Mouse (Mus musculus) heart, embryonic 16.5 days (tissue): ENCODE measurements around the gene Gm48552. TPM values are rescaled to one million over a fixed set of nuclear protein-coding genes. Genes with fewer than 3 reads are reported as not detected.

Experiments used
- ATAC-seq: fragments of 200-750 bp; cut with Nextera tagmentation; replicated peaks from 2 replicates; pipeline ENCODE4 v1.8.0; 2017; ENCODE audit warnings: moderate number of reproducible peaks; ENCODE audit not compliant: insufficient read depth, low FRiP score; ENCODE audit errors: extremely low read depth
- H3K27ac ChIP-seq: fragments of 300-500 bp; sonication (generic); 2 replicates; pipeline ENCODE4 v1.5.1; 2014; ENCODE audit warnings: mild to moderate bottlenecking, low read length, control low read depth, moderate library complexity
- H3K27me3 ChIP-seq: fragments of 300-500 bp; sonication (generic); 2 replicates; pipeline ENCODE4 v1.6.1; 2014; ENCODE audit warnings: low read length, mixed read lengths; ENCODE audit not compliant: control insufficient read depth, insufficient read depth
- H3K36me3 ChIP-seq: fragments of 300-500 bp; sonication (generic); 2 replicates; pipeline ENCODE4 v1.6.1; 2014; ENCODE audit not compliant: control insufficient read depth, insufficient read depth
- H3K4me1 ChIP-seq: fragments of 300-500 bp; sonication (generic); 2 replicates; pipeline ENCODE4 v1.6.1; 2014; ENCODE audit warnings: low read length, mixed read lengths; ENCODE audit not compliant: control insufficient read depth, insufficient read depth
- H3K4me2 ChIP-seq: fragments of 300-500 bp; sonication (generic); 2 replicates; pipeline ENCODE4 v1.6.1; 2014; ENCODE audit warnings: low read depth, mild to moderate bottlenecking, control low read depth, low read length
- H3K4me3 ChIP-seq: fragments of 300-500 bp; sonication (generic); 2 replicates; pipeline ENCODE4 v1.5.1; 2014; ENCODE audit warnings: mild to moderate bottlenecking, control low read depth, low read length
- H3K9ac ChIP-seq: fragments of 300-500 bp; sonication (generic); 2 replicates; pipeline ENCODE4 v1.6.1; 2014; ENCODE audit warnings: low read length, control low read depth
- H3K9me3 ChIP-seq: fragments of 300-500 bp; sonication (generic); replicated peaks from 2 replicates; pipeline ENCODE4 v1.6.1; 2016; ENCODE audit warnings: low read length; ENCODE audit not compliant: control insufficient read depth
- WGBS: fragments of 180-500 bp; shearing (Covaris S2); extraction: QIAGEN DNeasy Blood & Tissue Kit; methylation state at CpG from one replicate; pipeline ENCODE4 v1.1.7; 2014; 5-methylcytosine and 5-hydroxymethylcytosine counted together
- polyA plus RNA-seq: library from polyadenylated mRNA; unstranded; fragments of >200 nt; fragmentation: Nextera tagmentation; extraction: Ambion mirVana; gene quantifications from 2 replicates; pipeline ENCODE4 v1.2.1, GENCODE M21; 2015

Gm48552 gene
- polyA plus RNA-seq, 1 experiment from 2014 or later: 0.83 TPM

- Histone ChIP-seq H3K9me3 (no peaks in the 10 kb centered on the region), H3K36me3 (peaks cover 12% of the 10 kb centered on the region; the same call in 1 of the 2 replicates), H3K4me1 (peaks cover 36% of the 10 kb centered on the region), H3K4me2 (peak overlapping the region; percentile 83), H3K27ac (peak overlapping the region; percentile 46), H3K27me3 (no peaks in the 10 kb centered on the region), H3K4me3 (peak overlapping the region; percentile 63), H3K9ac (peak overlapping the region; percentile 79)
- no peak for ATAC-seq
- WGBS: 59% methylated on average over 1 of the region's 1 CpGs
These were observed 30.0 kb upstream of the Gm48552 start for GRCm38 (mm10) chr10:81358841-81359240.

- no peak for ATAC-seq
- 0 out of 2 replicates have a peak overlapping the region, but pooled peaks have one; percentile 10 for H3K9ac ChIP-seq
- peak overlapping the region; percentile 38 for H3K27ac ChIP-seq
- peaks cover 54% of the 10 kb centered on the region for H3K4me1 ChIP-seq
- H3K36me3 ChIP-seq: peaks cover 12% of the 10 kb centered on the region; the same call in 1 of the 2 replicates
- WGBS: 54% methylated on average over 8 of the region's 8 CpGs
- no peaks in the 10 kb centered on the region for H3K9me3 ChIP-seq
- no peaks in the 10 kb centered on the region for H3K27me3 ChIP-seq
- H3K4me3 ChIP-seq: no peak overlapping the region
- H3K4me2 ChIP-seq: peak overlapping the region; percentile 17; the same call in 1 of the 2 replicates
These were observed 28.1 kb upstream of the Gm48552 start for GRCm38 (mm10) chr10:81360721-81361120.

- WGBS: 46% methylated on average over 12 of the region's 12 CpGs
- H3K27me3 ChIP-seq: no peaks in the 10 kb centered on the region
- H3K36me3 ChIP-seq: peaks cover 20% of the 10 kb centered on the region
- no peaks in the 10 kb centered on the region for H3K9me3 ChIP-seq
- peak overlapping the region; percentile 70 for H3K9ac ChIP-seq
- H3K4me3 ChIP-seq: peak overlapping the region; percentile 26
- H3K4me1 ChIP-seq: peaks cover 50% of the 10 kb centered on the region
- peak; percentile 18; the same call in 1 of the 2 replicates for ATAC-seq
- H3K4me2 ChIP-seq: peak overlapping the region; percentile 68
- H3K27ac ChIP-seq: peak overlapping the region; percentile 95
These were observed 26.4 kb upstream of the Gm48552 start for GRCm38 (mm10) chr10:81362336-81362949.

- Histone ChIP-seq H3K4me1 (peaks cover 42% of the 10 kb centered on the region), H3K9me3 (no peaks in the 10 kb centered on the region), H3K4me2 (peak overlapping the region; percentile 68), H3K4me3 (peak overlapping the region; percentile 46), H3K27me3 (no peaks in the 10 kb centered on the region), H3K36me3 (peaks cover 31% of the 10 kb centered on the region), H3K9ac (peak overlapping the region; percentile 70), H3K27ac (peak overlapping the region; percentile 95)
- 12% methylated on average over 53 of the region's 54 CpGs for WGBS
- ATAC-seq: peak; percentile 76
These were observed 25.1 kb upstream of the Gm48552 start for GRCm38 (mm10) chr10:81363436-81364346.

GRCm38 (mm10) chr10:81364666-81365065, 24.1 kb upstream of the Gm48552 start:
- Histone ChIP-seq H3K4me1 (peaks cover 37% of the 10 kb centered on the region), H3K9ac (peak overlapping the region; percentile 70), H3K27me3 (no peaks in the 10 kb centered on the region), H3K36me3 (peaks cover 40% of the 10 kb centered on the region), H3K4me2 (peak overlapping the region; percentile 68), H3K9me3 (no peaks in the 10 kb centered on the region), H3K27ac (0 out of 2 replicates have a peak overlapping the region, but pooled peaks have one; percentile 4), H3K4me3 (peak overlapping the region; percentile 46)
- WGBS: 17% methylated on average over 28 of the region's 28 CpGs
- no peak for ATAC-seq

GRCm38 (mm10) chr10:81365073-81365472, 23.7 kb upstream of the Gm48552 start:
- peaks cover 37% of the 10 kb centered on the region for H3K4me1 ChIP-seq
- H3K9me3 ChIP-seq: no peaks in the 10 kb centered on the region
- 38% methylated on average over 4 of the region's 4 CpGs for WGBS
- no peak overlapping the region for H3K27ac ChIP-seq
- 0 out of 2 replicates have a peak, but pooled peaks have one; percentile 8 for ATAC-seq
- H3K9ac ChIP-seq: peak overlapping the region; percentile 70; the same call in 1 of the 2 replicates
- peak overlapping the region; percentile 68; the same call in 1 of the 2 replicates for H3K4me2 ChIP-seq
- no peak overlapping the region for H3K4me3 ChIP-seq
- H3K36me3 ChIP-seq: peaks cover 41% of the 10 kb centered on the region
- no peaks in the 10 kb centered on the region for H3K27me3 ChIP-seq

- peak within 1 kb of the TSS; percentile 70 for H3K9ac ChIP-seq
- no peak for ATAC-seq
- 33% methylated on average over 12 of the region's 12 CpGs for WGBS
- peak within 1 kb of the TSS; percentile 46 for H3K4me3 ChIP-seq
- H3K4me1 ChIP-seq: peaks cover 37% of the 10 kb centered on the region
- no peaks in the 10 kb centered on the region for H3K27me3 ChIP-seq
- peak within 1 kb of the TSS; percentile 68 for H3K4me2 ChIP-seq
- no peaks in the 10 kb centered on the region for H3K9me3 ChIP-seq
- no peak within 1 kb of the TSS for H3K27ac ChIP-seq
- H3K36me3 ChIP-seq: peaks cover 46% of the 10 kb centered on the region
These were observed 22.9 kb upstream of the Gm48552 start, which contains the start of gene 4930404N11Rik for GRCm38 (mm10) chr10:81365672-81366476. TSS of gene 4930404N11Rik (minus strand) at chr10:81365816.

- WGBS: 59% methylated on average over 6 of the region's 6 CpGs
- H3K36me3 ChIP-seq: peaks cover 45% of the 10 kb centered on the region
- H3K4me3 ChIP-seq: no peak overlapping the region
These were observed 22.2 kb upstream of the Gm48552 start for GRCm38 (mm10) chr10:81366477-81367206.

More at GRCm38 (mm10) chr10:81366477-81367206, 22.2 kb upstream of the Gm48552 start:
- ATAC-seq: no peak
- Histone ChIP-seq H3K9ac (no peak overlapping the region), H3K4me2 (no peak overlapping the region), H3K27ac (no peak overlapping the region), H3K9me3 (no peaks in the 10 kb centered on the region), H3K4me1 (peaks cover 37% of the 10 kb centered on the region), H3K27me3 (no peaks in the 10 kb centered on the region)
